Mouse (Mus musculus): ENCODE results near the gene Zfp830. TPM values are rescaled to one million over a fixed set of nuclear protein-coding genes. Genes with fewer than 3 reads are reported as not detected.

Gene Zfp830
- polyA plus RNA-seq, 1 experiment, result 13.6 TPM

- no peak for TF ChIP-seq POLR2A (IDR thresholded peaks at IDR 0.05; ENCODE audit: borderline replicate concordance, extremely low read depth, insufficient read depth, insufficient read length, poor library complexity, severe bottlenecking)
- no peak for TF ChIP-seq CTCF (IDR thresholded peaks at IDR 0.05; ENCODE audit: borderline replicate concordance, extremely low read depth, insufficient read depth, insufficient read length)
- no peak for DNase-seq (ENCODE audit: low read depth)
Measured at GRCm38 (mm10) chr11:82764438-82764924, 336 bp downstream of the Zfp830 start.

- TF ChIP-seq CTCF (IDR thresholded peaks at IDR 0.05; ENCODE audit: borderline replicate concordance, extremely low read depth, insufficient read depth, insufficient read length) (no peak), POLR2A (IDR thresholded peaks at IDR 0.05; ENCODE audit: borderline replicate concordance, extremely low read depth, insufficient read depth, insufficient read length, poor library complexity, severe bottlenecking) (no peak)
- DNase-seq (ENCODE audit: low read depth), result no peak
Measured at GRCm38 (mm10) chr11:82780134-82780533, 16.0 kb downstream of the Zfp830 start.

GRCm38 (mm10) chr11:82780983-82781903, 17.1 kb downstream of the Zfp830 start, which contains the start of gene Lig3:
Lig3 (plus strand) TSS chr11:82781108.
- peak; percentile 98 for DNase-seq (ENCODE audit: low read depth)
- no peak for TF ChIP-seq CTCF (IDR thresholded peaks at IDR 0.05; ENCODE audit: borderline replicate concordance, extremely low read depth, insufficient read depth, insufficient read length)
- peak; percentile 18; the same call in 1 of the 2 replicates for TF ChIP-seq POLR2A (IDR thresholded peaks at IDR 0.05; ENCODE audit: borderline replicate concordance, extremely low read depth, insufficient read depth, insufficient read length, poor library complexity, severe bottlenecking)

DNA sequence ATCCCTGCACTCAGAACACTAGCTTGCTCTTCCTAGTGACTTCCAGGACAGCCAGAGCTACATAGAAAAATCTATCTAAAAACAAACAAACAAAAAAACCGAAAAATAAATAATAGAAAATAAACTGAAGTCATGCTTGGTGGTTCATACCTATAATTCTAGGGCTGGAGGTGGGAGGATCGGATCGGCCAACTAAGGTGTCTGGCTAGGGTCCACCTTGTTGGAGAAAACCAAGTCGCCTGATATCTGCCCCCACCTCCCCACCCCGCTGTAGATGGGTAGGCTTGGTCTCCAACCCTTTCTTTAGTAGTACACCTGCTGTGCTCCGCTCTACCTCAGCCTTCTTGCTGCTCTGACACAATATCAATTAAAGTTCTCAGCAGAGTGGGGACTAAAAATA, 18.1 kb downstream of the Zfp830 start:
- no peak for TF ChIP-seq POLR2A (IDR thresholded peaks at IDR 0.05; ENCODE audit: borderline replicate concordance, extremely low read depth, insufficient read depth, insufficient read length, poor library complexity, severe bottlenecking)
- no peak for TF ChIP-seq CTCF (IDR thresholded peaks at IDR 0.05; ENCODE audit: borderline replicate concordance, extremely low read depth, insufficient read depth, insufficient read length)
- DNase-seq (ENCODE audit: low read depth), result no peak

DNA sequence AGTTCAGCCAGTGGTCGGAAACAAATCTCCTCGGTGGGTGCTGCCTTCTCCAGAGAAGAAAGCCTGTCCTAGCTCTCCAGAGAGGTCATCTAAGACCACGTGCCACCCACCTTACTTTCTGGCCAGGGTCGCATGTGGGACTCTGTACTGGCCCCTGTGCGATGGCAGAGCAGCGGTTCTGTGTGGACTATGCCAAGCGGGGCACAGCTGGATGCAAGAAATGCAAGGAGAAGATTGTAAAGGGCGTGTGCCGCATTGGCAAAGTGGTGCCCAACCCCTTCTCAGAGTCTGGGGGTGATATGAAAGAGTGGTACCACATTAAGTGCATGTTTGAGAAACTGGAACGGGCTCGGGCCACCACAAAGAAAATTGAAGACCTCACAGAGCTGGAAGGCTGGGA, 19.3 kb downstream of the Zfp830 start:
- no peak for TF ChIP-seq POLR2A (IDR thresholded peaks at IDR 0.05; ENCODE audit: borderline replicate concordance, extremely low read depth, insufficient read depth, insufficient read length, poor library complexity, severe bottlenecking)
- no peak for TF ChIP-seq CTCF (IDR thresholded peaks at IDR 0.05; ENCODE audit: borderline replicate concordance, extremely low read depth, insufficient read depth, insufficient read length)
- DNase-seq (ENCODE audit: low read depth), result no peak

- DNase-seq (ENCODE audit: low read depth), result no peak
- no peak for TF ChIP-seq POLR2A (IDR thresholded peaks at IDR 0.05; ENCODE audit: borderline replicate concordance, extremely low read depth, insufficient read depth, insufficient read length, poor library complexity, severe bottlenecking)
Measured at GRCm38 (mm10) chr11:82806656-82807055, 42.5 kb downstream of the Zfp830 start.

GRCm38 (mm10) chr11:82807370-82807769, 43.2 kb downstream of the Zfp830 start:
- DNase-seq (ENCODE audit: low read depth), result no peak
- TF ChIP-seq POLR2A (IDR thresholded peaks at IDR 0.05; ENCODE audit: borderline replicate concordance, extremely low read depth, insufficient read depth, insufficient read length, poor library complexity, severe bottlenecking), result no peak
- TF ChIP-seq CTCF (IDR thresholded peaks at IDR 0.05; ENCODE audit: borderline replicate concordance, extremely low read depth, insufficient read depth, insufficient read length), result no peak

- DNase-seq (ENCODE audit: low read depth), result peak; percentile 8
- TF ChIP-seq POLR2A (IDR thresholded peaks at IDR 0.05; ENCODE audit: borderline replicate concordance, extremely low read depth, insufficient read depth, insufficient read length, poor library complexity, severe bottlenecking) (no peak), CTCF (IDR thresholded peaks at IDR 0.05; ENCODE audit: borderline replicate concordance, extremely low read depth, insufficient read depth, insufficient read length) (no peak)
Measured at GRCm38 (mm10) chr11:82808485-82808884, 44.3 kb downstream of the Zfp830 start.

Other genes starting within 250 kb of the Zfp830 start
- 0.16 and 0.20 TPM in 2 replicates for gene Cct6b, start within 50 bp of the Zfp830 start, polyA plus RNA-seq (2012; rRNA removed)
- 43.9 and 46.2 TPM in 2 replicates for gene Lig3, start 16.8 kb downstream of the Zfp830 start, polyA plus RNA-seq (2012; rRNA removed)
- gene Rffl, start 106.9 kb downstream of the Zfp830 start, polyA plus RNA-seq (2012; rRNA removed), result 5.7 and 7.6 TPM in 2 replicates
- 9.5 and 9.7 TPM in 2 replicates for gene Rad51d, start 126.3 kb downstream of the Zfp830 start, polyA plus RNA-seq (2012; rRNA removed)
- 0.03 TPM in 1 of 2 replicates, not detected in the other for gene Fndc8, start 127.8 kb downstream of the Zfp830 start, polyA plus RNA-seq (2012; rRNA removed)
- 59.1 and 92.3 TPM in 2 replicates for gene Nle1, start 144.1 kb downstream of the Zfp830 start, polyA plus RNA-seq (2012; rRNA removed)
- 1.1 and 1.5 TPM in 2 replicates for gene Unc45b, start 146.2 kb downstream of the Zfp830 start, polyA plus RNA-seq (2012; rRNA removed)
- gene Slfn5, start 187.0 kb downstream of the Zfp830 start, polyA plus RNA-seq (2012; rRNA removed), result 0.57 and 1.0 TPM in 2 replicates
- gene Slfn9, start 227.5 kb downstream of the Zfp830 start, polyA plus RNA-seq (2012; rRNA removed), result 2.3 TPM in 2 replicates